ENCODE assay signal across 13 mouse cellular contexts in the genomic region with DNA sequence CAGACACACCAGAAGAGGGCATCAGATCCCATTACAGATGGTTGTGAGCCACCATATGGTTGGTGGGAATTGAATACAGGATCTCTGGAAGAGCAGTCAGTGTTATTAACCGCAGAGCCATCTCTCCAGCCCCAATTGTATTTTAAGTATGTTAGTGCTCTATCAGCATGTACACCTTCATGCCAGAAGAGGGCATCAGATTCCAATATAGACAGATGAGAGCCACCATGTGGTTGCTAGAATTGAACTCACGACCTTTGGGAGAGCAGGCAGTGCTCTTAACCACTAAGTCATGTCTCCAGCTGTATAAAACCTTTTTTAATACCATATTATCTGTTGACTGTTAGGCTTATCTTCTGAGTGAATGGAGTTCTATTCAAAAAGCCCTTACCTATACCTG. TPM values are rescaled to one million over a fixed set of nuclear protein-coding genes. Genes with fewer than 3 reads are reported as not detected.
DNase-seq lines count a peak whose midpoint lies in the region; ATAC-seq and TF ChIP-seq lines count a peak whose summit lies in the region.
"Had no signal": no experiment of that assay in that cellular context is flagged by ENCODE, and none has a peak within 500 bp of the region (broad histone marks: within the 10 kb centered on the region; RNA-seq: fewer than 3 reads in every experiment).

No protein-coding gene starts in this region.

- peak; percentile 56 for TF ChIP-seq CTCF in intestine, postnatal 0 days (IDR thresholded peaks at IDR 0.05; ENCODE audit: low read depth)
- TF ChIP-seq CTCF in midbrain, postnatal 0 days (IDR thresholded peaks at IDR 0.05), result peak; percentile 47

- H3K4me1 ChIP-seq in intestine, postnatal 0 days (replicated peaks; ENCODE audit: control insufficient read depth, insufficient read depth, low read length), result no peaks in the 10 kb centered on the region
- no peaks in the 10 kb centered on the region for H3K4me1 ChIP-seq in intestine, embryonic 15.5 days (replicated peaks)
- H3K4me1 ChIP-seq in midbrain, postnatal 0 days (ENCODE audit: insufficient read depth, low read length), result no peaks in the 10 kb centered on the region
- no peaks in the 10 kb centered on the region for H3K4me1 ChIP-seq in midbrain, embryonic 10.5 days
- H3K4me1 ChIP-seq: embryonic facial prominence, embryonic 12.5 days; limb, embryonic 12.5 days had no signal

- H3K36me3 ChIP-seq in intestine, postnatal 0 days (ENCODE audit: control insufficient read depth, insufficient read depth), result peaks cover 9% of the 10 kb centered on the region; the same call in 1 of the 2 replicates
- H3K36me3 ChIP-seq in intestine, embryonic 15.5 days, result peaks cover 10% of the 10 kb centered on the region; the same call in 1 of the 2 replicates
- peaks cover 15% of the 10 kb centered on the region; the same call in 1 of the 2 replicates for H3K36me3 ChIP-seq in midbrain, postnatal 0 days (ENCODE audit: insufficient read depth, low read length)
- H3K36me3 ChIP-seq in midbrain, embryonic 10.5 days, result peaks cover 28% of the 10 kb centered on the region
- 0 out of 2 replicates have a peak, but pooled peaks cover 2% of the 10 kb centered on the region for H3K36me3 ChIP-seq in splenic B cell, adult 2 months (ENCODE audit: control insufficient read depth, insufficient read depth, low read length, poor library complexity, severe bottlenecking)

- no peaks in the 10 kb centered on the region for H3K9me3 ChIP-seq in intestine, postnatal 0 days (ENCODE audit: control insufficient read depth)
- H3K9me3 ChIP-seq in intestine, embryonic 15.5 days, result no peaks in the 10 kb centered on the region
- H3K9me3 ChIP-seq in midbrain, postnatal 0 days (ENCODE audit: low read length), result no peaks in the 10 kb centered on the region
- no peaks in the 10 kb centered on the region for H3K9me3 ChIP-seq in midbrain, embryonic 10.5 days (replicated peaks)
- H3K9me3 ChIP-seq: embryonic facial prominence, embryonic 12.5 days had no signal

- no peaks in the 10 kb centered on the region for H3K27me3 ChIP-seq in intestine, postnatal 0 days (replicated peaks; ENCODE audit: control insufficient read depth, insufficient read depth, low read length)
- H3K27me3 ChIP-seq in intestine, embryonic 15.5 days (replicated peaks), result no peaks in the 10 kb centered on the region
- H3K27me3 ChIP-seq in midbrain, postnatal 0 days (ENCODE audit: insufficient read depth, low read length), result no peaks in the 10 kb centered on the region
- no peaks in the 10 kb centered on the region for H3K27me3 ChIP-seq in midbrain, embryonic 10.5 days (ENCODE audit: low read depth, poor library complexity, severe bottlenecking)
- H3K27me3 ChIP-seq in splenic B cell, adult 2 months (ENCODE audit: control insufficient read depth, insufficient read depth, low read length, poor library complexity, severe bottlenecking), result no peaks in the 10 kb centered on the region
- H3K27me3 ChIP-seq: embryonic facial prominence, embryonic 12.5 days; limb, embryonic 12.5 days had no signal

- DNase-seq in midbrain, postnatal 0 days (ENCODE audit: low spot score), result no peak
- no peak for DNase-seq in midbrain, embryonic 10.5 days (ENCODE audit: low spot score)
- DNase-seq in ZHBTc4 (ENCODE audit: low read depth, low spot score), result peak; percentile 29
- peak; percentile 74 for DNase-seq in splenic B cell, adult 2 months (ENCODE audit: low read depth, low spot score)
- DNase-seq in neural tube, embryonic 10.5 days (ENCODE audit: extremely low spot score, low spot score), result no peak
- DNase-seq: cerebellum, adult 9-11 months; kidney, adult 11 months had no signal

- H3K4me3 ChIP-seq in intestine, postnatal 0 days (ENCODE audit: low read depth, low read length), result no peak overlapping the region
- no peak overlapping the region for H3K4me3 ChIP-seq in intestine, embryonic 15.5 days (replicated peaks)
- H3K4me3 ChIP-seq in midbrain, postnatal 0 days (ENCODE audit: low read depth, low read length), result no peak overlapping the region
- H3K4me3 ChIP-seq in midbrain, embryonic 10.5 days, result no peak overlapping the region
- H3K4me3 ChIP-seq: embryonic facial prominence, embryonic 12.5 days; limb, embryonic 12.5 days had no signal

- no peak for ATAC-seq in intestine, postnatal 0 days
- no peak for ATAC-seq in intestine, embryonic 15.5 days
- no peak for ATAC-seq in midbrain, postnatal 0 days (ENCODE audit: low FRiP score)
- no peak for ATAC-seq in frontal cortex, adult (ENCODE audit: low TSS enrichment)

- no peak overlapping the region for H3K9ac ChIP-seq in intestine, postnatal 0 days (ENCODE audit: low read depth, low read length)
- no peak overlapping the region for H3K9ac ChIP-seq in intestine, embryonic 15.5 days
- no peak overlapping the region for H3K9ac ChIP-seq in midbrain, postnatal 0 days (replicated peaks; ENCODE audit: low read length, poor library complexity, severe bottlenecking)
- H3K9ac ChIP-seq: embryonic facial prominence, embryonic 12.5 days; limb, embryonic 12.5 days had no signal

- 60% methylated on average over 2 of the region's 2 CpGs for WGBS in intestine, postnatal 0 days
- WGBS in intestine, embryonic 15.5 days, result 68% methylated on average over 2 of the region's 2 CpGs
- 60% methylated on average over 2 of the region's 2 CpGs for WGBS in midbrain, postnatal 0 days
- WGBS in midbrain, embryonic 10.5 days, result 60% methylated on average over 2 of the region's 2 CpGs

- H3K4me2 ChIP-seq in intestine, postnatal 0 days (replicated peaks; ENCODE audit: low read depth), result no peak overlapping the region
- no peak overlapping the region for H3K4me2 ChIP-seq in intestine, embryonic 15.5 days (replicated peaks)
- no peak overlapping the region for H3K4me2 ChIP-seq in midbrain, postnatal 0 days (ENCODE audit: low read depth, low read length, poor library complexity, severe bottlenecking)
- H3K4me2 ChIP-seq: embryonic facial prominence, embryonic 12.5 days; limb, embryonic 12.5 days had no signal

- H3K27ac ChIP-seq in intestine, postnatal 0 days (ENCODE audit: low read depth, low read length), result no peak overlapping the region
- no peak overlapping the region for H3K27ac ChIP-seq in intestine, embryonic 15.5 days
- no peak overlapping the region for H3K27ac ChIP-seq in midbrain, postnatal 0 days (ENCODE audit: low read depth, low read length)
- no peak overlapping the region for H3K27ac ChIP-seq in midbrain, embryonic 10.5 days (replicated peaks)
- H3K27ac ChIP-seq: embryonic facial prominence, embryonic 12.5 days; limb, embryonic 12.5 days; macrophage had no signal

RNA-seq across cellular contexts. Expression of a gene that starts 10.2 kb away (rescaled TPM):
- polyA plus RNA-seq in intestine, postnatal 0 days (2015; fragmentation: Nextera tagmentation; extraction: Ambion mirVana), result 2.9 and 3.1 TPM in 2 replicates
- polyA plus RNA-seq in intestine, embryonic 15.5 days (2015; fragmentation: Nextera tagmentation; extraction: Ambion mirVana), result 4.5 and 5.1 TPM in 2 replicates
- total RNA-seq in midbrain, postnatal 0 days (2014; rRNA removed), result 14.5 and 18.6 TPM in 2 replicates
- 16.1 and 16.6 TPM in 2 replicates for polyA plus RNA-seq in midbrain, postnatal 0 days (2015; fragmentation: Nextera tagmentation; extraction: Ambion mirVana)
- polyA plus RNA-seq in midbrain, embryonic 10.5 days (2016; fragmentation: Nextera tagmentation; extraction: Ambion mirVana), result 12.5 and 12.8 TPM in 2 replicates

RNA-seq across cellular contexts. Expression of a gene that starts 10.8 kb away (rescaled TPM):
- 46.1 and 51.3 TPM in 2 replicates for polyA plus RNA-seq in intestine, postnatal 0 days (2015; fragmentation: Nextera tagmentation; extraction: Ambion mirVana)
- 84.7 and 90.5 TPM in 2 replicates for polyA plus RNA-seq in intestine, embryonic 15.5 days (2015; fragmentation: Nextera tagmentation; extraction: Ambion mirVana)
- 75.0 and 95.9 TPM in 2 replicates for total RNA-seq in midbrain, postnatal 0 days (2014; rRNA removed)
- 109 and 122 TPM in 2 replicates for polyA plus RNA-seq in midbrain, postnatal 0 days (2015; fragmentation: Nextera tagmentation; extraction: Ambion mirVana)
- polyA plus RNA-seq in midbrain, embryonic 10.5 days (2016; fragmentation: Nextera tagmentation; extraction: Ambion mirVana), result 89.5 and 102 TPM in 2 replicates

RNA-seq across cellular contexts. Expression of a gene that starts 48.4 kb away (rescaled TPM):
- 340 and 353 TPM in 2 replicates for polyA plus RNA-seq in intestine, postnatal 0 days (2015; fragmentation: Nextera tagmentation; extraction: Ambion mirVana)
- 791 and 835 TPM in 2 replicates for polyA plus RNA-seq in intestine, embryonic 15.5 days (2015; fragmentation: Nextera tagmentation; extraction: Ambion mirVana)
- 154 and 159 TPM in 2 replicates for total RNA-seq in midbrain, postnatal 0 days (2014; rRNA removed)
- 173 and 183 TPM in 2 replicates for polyA plus RNA-seq in midbrain, postnatal 0 days (2015; fragmentation: Nextera tagmentation; extraction: Ambion mirVana)
- 762 and 839 TPM in 2 replicates for polyA plus RNA-seq in midbrain, embryonic 10.5 days (2016; fragmentation: Nextera tagmentation; extraction: Ambion mirVana)

Comparison
In these comparisons a context has a peak if more than half of its experiments do, and no peak if none do; other contexts are left out.
1. DNase-seq: peak in ZHBTc4 (single experiment) and splenic B cell, adult 2 months (single experiment); none in midbrain, postnatal 0 days (single experiment), midbrain, embryonic 10.5 days (single experiment) and neural tube, embryonic 10.5 days (single experiment).